Mouse (Mus musculus) stomach, postnatal 0 days (tissue): ENCODE data around the gene Zbtb22. TPM values are rescaled to one million over a fixed set of nuclear protein-coding genes. Genes with fewer than 3 reads are reported as not detected.
"Not testable (repeated sequence)": the region's sequence is repeated elsewhere in the genome, so short reads cannot be mapped to it uniquely, and the experiment has no call there.

Source experiments
- ATAC-seq: fragments of 200-750 bp; cut with Nextera tagmentation; 2 replicates; pipeline ENCODE4 v1.8.0; 2017; ENCODE audit not compliant: low FRiP score, low TSS enrichment
- DNase-seq: peaks from one replicate; pipeline ENCODE4 v3.0.0-alpha.2; 2016; ENCODE audit warnings: low spot score
- H3K27ac ChIP-seq: fragments of 300-500 bp; sonication (generic); replicated peaks from 2 replicates; pipeline ENCODE4 v1.5.1; 2014; ENCODE audit warnings: mild to moderate bottlenecking, control low read depth
- H3K27me3 ChIP-seq: fragments of 300-500 bp; sonication (generic); 2 replicates; pipeline ENCODE4 v1.6.1; 2014; ENCODE audit warnings: low read length; ENCODE audit not compliant: control insufficient read depth, insufficient read depth
- H3K36me3 ChIP-seq: fragments of 300-500 bp; sonication (generic); 2 replicates; pipeline ENCODE4 v1.6.1; 2014; ENCODE audit warnings: low read length, mixed read lengths; ENCODE audit not compliant: control insufficient read depth, insufficient read depth
- H3K4me1 ChIP-seq: fragments of 300-500 bp; sonication (generic); replicated peaks from 2 replicates; pipeline ENCODE4 v1.6.1; 2014; ENCODE audit warnings: antibody characterized with exemption; ENCODE audit not compliant: control insufficient read depth, insufficient read depth
- H3K4me2 ChIP-seq: fragments of 300-500 bp; sonication (generic); replicated peaks from 2 replicates; pipeline ENCODE4 v1.6.1; 2014; ENCODE audit warnings: low read depth, mild to moderate bottlenecking, control low read depth, moderate library complexity
- H3K4me3 ChIP-seq: fragments of 300-500 bp; sonication (generic); 2 replicates; pipeline ENCODE4 v1.5.1; 2014; ENCODE audit warnings: low read depth, low read length, control low read depth
- H3K9ac ChIP-seq: fragments of 300-500 bp; sonication (generic); 2 replicates; pipeline ENCODE4 v1.6.1; 2014; ENCODE audit warnings: mild to moderate bottlenecking, low read length, control low read depth, mixed read lengths
- H3K9me3 ChIP-seq: fragments of 300-500 bp; sonication (generic); 2 replicates; pipeline ENCODE4 v1.6.1; 2016; ENCODE audit warnings: low read length; ENCODE audit not compliant: control insufficient read depth
- CTCF ChIP-seq: IDR thresholded peaks from 2 replicates; pipeline ENCODE4 v1.5.1; 2016; ENCODE audit warnings: antibody characterized with exemption, low read depth, mild to moderate bottlenecking, moderate library complexity
- EP300 ChIP-seq: optimal IDR thresholded peaks from 2 replicates; pipeline ENCODE3; 2016; ENCODE audit warnings: antibody characterized with exemption
- WGBS: fragments of 180-500 bp; shearing (Covaris S2); extraction: QIAGEN DNeasy Blood & Tissue Kit; methylation state at CpG from one replicate; pipeline ENCODE4 v1.1.7; 2014; 5-methylcytosine and 5-hydroxymethylcytosine counted together
- polyA plus RNA-seq: library from polyadenylated mRNA; unstranded; fragments of >200 nt; fragmentation: Nextera tagmentation; extraction: Ambion mirVana; gene quantifications from 2 replicates; pipeline ENCODE4 v1.2.1, GENCODE M21; 2015

Gene Zbtb22
- polyA plus RNA-seq, 1 experiment from 2014 or later = 10.7 TPM

GRCm38 (mm10) chr17:33890533-33891059 lies 25.1 kb upstream of the Zbtb22 start, which contains the start of gene Kifc1:
Gene Kifc1, minus strand, starts transcription at chr17:33890661.
- Histone ChIP-seq H3K27me3 (no peaks in the 10 kb centered on the region), H3K9me3 (no peaks in the 10 kb centered on the region), H3K4me1 (no peaks in the 10 kb centered on the region), H3K36me3 (no peaks in the 10 kb centered on the region), H3K9ac (peak within 1 kb of the TSS; percentile 55), H3K4me3 (peak within 1 kb of the TSS; percentile 57), H3K27ac (no peak within 1 kb of the TSS), H3K4me2 (peak within 1 kb of the TSS; percentile 69)
- TF ChIP-seq CTCF (peak; percentile 100), EP300 (no peak)
- peak; percentile 99 for DNase-seq
- peak; percentile 99 for ATAC-seq
- 1% methylated on average over 37 of the region's 49 CpGs for WGBS

- ATAC-seq (no peak), DNase-seq (no peak)
- Histone ChIP-seq H3K9me3 (no peaks in the 10 kb centered on the region), H3K27me3 (no peaks in the 10 kb centered on the region), H3K9ac (no peak overlapping the region), H3K4me1 (no peaks in the 10 kb centered on the region), H3K27ac (no peak overlapping the region), H3K4me2 (no peak overlapping the region), H3K36me3 (no peaks in the 10 kb centered on the region), H3K4me3 (no peak overlapping the region)
- 50% methylated on average over 2 of the region's 2 CpGs for WGBS
- TF ChIP-seq EP300 (no peak), CTCF (no peak)
Observed at GRCm38 (mm10) chr17:33891357-33891756, 24.3 kb upstream of the Zbtb22 start.

- H3K9ac ChIP-seq, H3K27ac ChIP-seq, H3K27me3 ChIP-seq, H3K9me3 ChIP-seq, ATAC-seq, DNase-seq, H3K4me1 ChIP-seq, H3K36me3 ChIP-seq, H3K4me3 ChIP-seq, H3K4me2 ChIP-seq: not testable (repeated sequence)
- TF ChIP-seq CTCF = peak; percentile 28; the same call in 1 of the 2 replicates
- 61% methylated on average over 6 of the region's 6 CpGs for WGBS
Observed at GRCm38 (mm10) chr17:33891892-33892291, 23.8 kb upstream of the Zbtb22 start.

- no peak overlapping the region for H3K9ac ChIP-seq
- no peaks in the 10 kb centered on the region for H3K4me1 ChIP-seq
- H3K27ac ChIP-seq = no peak overlapping the region
- H3K36me3 ChIP-seq = no peaks in the 10 kb centered on the region
- ATAC-seq (no peak), DNase-seq (no peak)
- no peaks in the 10 kb centered on the region for H3K27me3 ChIP-seq
- H3K9me3 ChIP-seq = no peaks in the 10 kb centered on the region
- H3K4me2 ChIP-seq = no peak overlapping the region
- WGBS = 18% methylated on average over 7 of the region's 7 CpGs
- TF ChIP-seq CTCF (no peak), EP300 (no peak)
- H3K4me3 ChIP-seq = no peak overlapping the region
Observed at GRCm38 (mm10) chr17:33892429-33892828, 23.3 kb upstream of the Zbtb22 start.

- H3K9ac ChIP-seq, H3K27me3 ChIP-seq, H3K36me3 ChIP-seq, H3K27ac ChIP-seq, ATAC-seq, H3K9me3 ChIP-seq, H3K4me2 ChIP-seq, H3K4me1 ChIP-seq, H3K4me3 ChIP-seq, DNase-seq: not testable (repeated sequence)
- 53% methylated on average over 4 of the region's 4 CpGs for WGBS
Observed at GRCm38 (mm10) chr17:33893011-33893410, 22.7 kb upstream of the Zbtb22 start.

GRCm38 (mm10) chr17:33897114-33897794 lies 18.4 kb upstream of the Zbtb22 start:
- Histone ChIP-seq H3K27me3 (no peaks in the 10 kb centered on the region), H3K9me3 (no peaks in the 10 kb centered on the region), H3K4me2 (no peak overlapping the region), H3K4me3 (no peak overlapping the region), H3K4me1 (no peaks in the 10 kb centered on the region), H3K27ac (no peak overlapping the region), H3K36me3 (no peaks in the 10 kb centered on the region), H3K9ac (no peak overlapping the region)
- 35% methylated on average over 6 of the region's 6 CpGs for WGBS
- ATAC-seq = no peak
- TF ChIP-seq CTCF (peak; percentile 83), EP300 (no peak)
- DNase-seq = peak; percentile 70

- H3K9ac ChIP-seq, H3K4me2 ChIP-seq, DNase-seq, ATAC-seq, H3K4me3 ChIP-seq, H3K36me3 ChIP-seq, H3K27me3 ChIP-seq, H3K27ac ChIP-seq, H3K9me3 ChIP-seq, H3K4me1 ChIP-seq: not testable (repeated sequence)
- WGBS = 61% methylated on average over 4 of the region's 4 CpGs
Observed at GRCm38 (mm10) chr17:33898193-33898592, 17.5 kb upstream of the Zbtb22 start.
